ENCODE assay signal across 9 mouse cellular contexts in genomic region chr5:122770806-122771261, GRCm38 (mm10). TPM values are rescaled to one million over a fixed set of nuclear protein-coding genes. Genes with fewer than 3 reads are reported as not detected.
DNase-seq lines count a peak whose midpoint lies in the region; ATAC-seq and TF ChIP-seq lines count a peak whose summit lies in the region.
"Had no signal": no experiment of that assay in that cellular context is flagged by ENCODE, and none has a peak within 500 bp of the region (broad histone marks: within the 10 kb centered on the region; RNA-seq: fewer than 3 reads in every experiment).

No protein-coding gene starts in this region.

- no peaks in the 10 kb centered on the region for H3K27me3 ChIP-seq in lung, embryonic 15.5 days
- no peaks in the 10 kb centered on the region for H3K27me3 ChIP-seq in testis, adult 2 months (ENCODE audit: control insufficient read depth, insufficient read depth, low read length)
- H3K27me3 ChIP-seq: neural tube, embryonic 12.5 days had no signal

- 37% methylated on average over 10 of the region's 10 CpGs for WGBS in lung, embryonic 15.5 days

- H3K9ac ChIP-seq in lung, embryonic 15.5 days = no peak overlapping the region
- H3K9ac ChIP-seq: neural tube, embryonic 12.5 days had no signal

- H3K4me3 ChIP-seq in lung, embryonic 15.5 days = no peak overlapping the region
- no peak overlapping the region for H3K4me3 ChIP-seq in testis, adult 2 months (ENCODE audit: control insufficient read depth, low read depth, low read length)
- H3K4me3 ChIP-seq: neural tube, embryonic 12.5 days had no signal

- peak; percentile 85 for DNase-seq in left cerebral cortex, postnatal 4 days
- DNase-seq in left cerebral cortex, postnatal 36 days (ENCODE audit: low spot score in 2 of 2) = no peak
- peak; percentile 99 for DNase-seq in brain, adult 2 months (ENCODE audit: low read depth, low spot score)
- DNase-seq in gastrocnemius, postnatal 4 days (ENCODE audit: low spot score in 2 of 2) = peak; percentile 43 to 71
- DNase-seq in kidney, adult 18-20 months = peak; percentile 74
- DNase-seq in embryo, embryonic 9.5 days (ENCODE audit: extremely low spot score) = no peak

- peaks cover 20% of the 10 kb centered on the region for H3K4me1 ChIP-seq in lung, embryonic 15.5 days
- peaks cover 37% of the 10 kb centered on the region for H3K4me1 ChIP-seq in testis, adult 2 months (ENCODE audit: control insufficient read depth, insufficient read depth, low read length)

- H3K9me3 ChIP-seq in lung, embryonic 15.5 days = no peaks in the 10 kb centered on the region

- H3K36me3 ChIP-seq in lung, embryonic 15.5 days = no peaks in the 10 kb centered on the region; the same call in 1 of the 2 replicates
- H3K36me3 ChIP-seq in testis, adult 2 months (ENCODE audit: control insufficient read depth, insufficient read depth, low read length) = no peaks in the 10 kb centered on the region

- H3K4me2 ChIP-seq in lung, embryonic 15.5 days = peak overlapping the region; percentile 37; the same call in 1 of the 2 replicates
- H3K4me2 ChIP-seq: neural tube, embryonic 12.5 days had no signal

- TF ChIP-seq CTCF in testis, adult 2 months (IDR thresholded peaks at IDR 0.05; ENCODE audit: control insufficient read depth, insufficient read depth, insufficient replicate concordance, low read depth, low read length) = no peak

- ATAC-seq in lung, embryonic 15.5 days (ENCODE audit: borderline replicate concordance, extremely low read depth, low FRiP score, low TSS enrichment) = peak; percentile 77; the same call in 1 of the 2 replicates

- intact Hi-C loops in left cerebral cortex, postnatal 4 days (cut with DNase I) = no loop called here
- intact Hi-C loops in left cerebral cortex, postnatal 36 days (cut with DNase I) = loop anchor here (10.0 kb wide), 1 partner anchor 374 kb away; the partner anchor contains the start of gene Setd1b

- H3K27ac ChIP-seq in lung, embryonic 15.5 days = peak overlapping the region; percentile 92
- H3K27ac ChIP-seq in testis, adult 2 months (ENCODE audit: control insufficient read depth, insufficient read depth, low read depth, low read length) = peak overlapping the region; percentile 82
- H3K27ac ChIP-seq: neural tube, embryonic 12.5 days had no signal

- no peak for TF ChIP-seq POLR2A in testis, adult 2 months (IDR thresholded peaks at IDR 0.05; ENCODE audit: control insufficient read depth, low read depth, low read length)

RNA-seq across cellular contexts. Expression of gene Camkk2, which starts 8.4 kb away (rescaled TPM):
- total RNA-seq in left cerebral cortex, postnatal 4 days (2021) = 100 to 1,000 TPM; 130 to 137 TPM
- total RNA-seq in left cerebral cortex, postnatal 36 days (2021) = 100 to 1,000 TPM; 243 to 273 TPM
- 10 to 100 TPM; 21.1 to 22.5 TPM for total RNA-seq in gastrocnemius, postnatal 4 days (2021)
- polyA plus RNA-seq in lung, embryonic 15.5 days (2015; fragmentation: Nextera tagmentation; extraction: Ambion mirVana) = 35.0 and 36.4 TPM in 2 replicates
- 18.9 and 22.3 TPM in 2 replicates for polyA plus RNA-seq in testis, adult 2 months (2012; rRNA removed)

RNA-seq across cellular contexts. Expression of gene Anapc5, which starts 50.3 kb away (rescaled TPM):
- 100 to 1,000 TPM; 386 to 393 TPM for total RNA-seq in left cerebral cortex, postnatal 4 days (2021)
- 100 to 1,000 TPM; 208 to 231 TPM for total RNA-seq in left cerebral cortex, postnatal 36 days (2021)
- total RNA-seq in gastrocnemius, postnatal 4 days (2021) = 100 to 1,000 TPM; 245 TPM
- 431 and 432 TPM in 2 replicates for polyA plus RNA-seq in lung, embryonic 15.5 days (2015; fragmentation: Nextera tagmentation; extraction: Ambion mirVana)
- polyA plus RNA-seq in testis, adult 2 months (2012; rRNA removed) = 109 and 115 TPM in 2 replicates

Comparison
In these comparisons a context has a peak if more than half of its experiments do, and no peak if none do; other contexts are left out.
1. DNase-seq: peak in left cerebral cortex, postnatal 4 days (single experiment), brain, adult 2 months (single experiment), gastrocnemius, postnatal 4 days (2 of 2) and kidney, adult 18-20 months (single experiment); none in left cerebral cortex, postnatal 36 days (0 of 2) and embryo, embryonic 9.5 days (single experiment).
2. RNA of gene Camkk2, which starts 8.4 kb away (total RNA-seq): 243 to 273 TPM in left cerebral cortex, postnatal 36 days and 130 to 137 TPM in left cerebral cortex, postnatal 4 days; 21.1 to 22.5 TPM in gastrocnemius, postnatal 4 days; every median in the first group is over 4 times any median in the second.